Mouse (Mus musculus) CH12.LX (cell line): ENCODE measurements around the gene Fstl3. TPM values are rescaled to one million over a fixed set of nuclear protein-coding genes. Genes with fewer than 3 reads are reported as not detected.

ENCODE experiments used
- DNase-seq: peaks from one replicate; pipeline ENCODE4 v3.0.0-alpha.2; 2013; ENCODE audit errors: extremely low read depth
- H3K27ac ChIP-seq: 2 replicates; pipeline ENCODE4 v1.5.1; 2012; ENCODE audit warnings: low read depth, mild to moderate bottlenecking, control low read depth, moderate library complexity; ENCODE audit not compliant: insufficient read depth
- H3K27me3 ChIP-seq: replicated peaks from 2 replicates; pipeline ENCODE3; 2012; ENCODE audit warnings: inconsistent platforms
- H3K36me3 ChIP-seq, 2 experiments: replicated peaks in 1 of 2; 2 replicates each; pipeline versions ENCODE3 to v1.6.1; 2012; ENCODE audit warnings: inconsistent platforms in 1 of 2, low read length in 1 of 2, mild to moderate bottlenecking in 1 of 2, mixed read lengths in 1 of 2, moderate library complexity in 1 of 2; ENCODE audit not compliant: control insufficient read depth in 1 of 2, insufficient read depth in 1 of 2
- H3K4me1 ChIP-seq, 2 experiments: 2 replicates each; pipeline ENCODE4 v1.6.1; 2012; ENCODE audit warnings: inconsistent platforms in 1 of 2, moderate library complexity in 1 of 2; ENCODE audit not compliant: insufficient read depth in 2 of 2, control insufficient read depth in 1 of 2
- H3K4me2 ChIP-seq: 2 replicates; pipeline ENCODE4 v1.6.1; 2012; ENCODE audit warnings: low read depth, mild to moderate bottlenecking, control low read depth; ENCODE audit not compliant: poor library complexity, insufficient read depth, severe bottlenecking
- H3K4me3 ChIP-seq, 3 experiments: fragments of 150-350 bp in 1 of 3; sonication (generic) in 1 of 3; replicated peaks in 1 of 3; 2 replicates each; pipeline versions ENCODE3 to v1.5.1; 2011 to 2012; ENCODE audit warnings: low read depth in 2 of 3, low read length in 2 of 3, mild to moderate bottlenecking in 2 of 3, moderate library complexity in 2 of 3, control low read depth in 1 of 3, improper control_type of control experiment in 1 of 3, inconsistent platforms in 1 of 3, mixed read lengths in 1 of 3; ENCODE audit not compliant: poor library complexity in 1 of 3
- H3K79me2 ChIP-seq: replicated peaks from 2 replicates; pipeline ENCODE4 v1.6.1; 2012; ENCODE audit warnings: mild to moderate bottlenecking, moderate library complexity; ENCODE audit not compliant: control insufficient read depth, poor library complexity, insufficient read depth, severe bottlenecking; ENCODE audit errors: extremely low read depth
- H3K9ac ChIP-seq: 2 replicates; pipeline ENCODE4 v1.6.1; 2012; ENCODE audit warnings: low read depth, mild to moderate bottlenecking, control low read depth, moderate library complexity; ENCODE audit not compliant: insufficient read depth
- H3K9me3 ChIP-seq: replicated peaks from 2 replicates; pipeline ENCODE3; 2012; ENCODE audit warnings: low read length, inconsistent platforms, mixed read lengths
- BHLHE40 ChIP-seq: IDR thresholded peaks from 2 replicates; pipeline ENCODE4 v1.6.1; 2011; ENCODE audit warnings: mild to moderate bottlenecking, low read depth, low read length, improper control_type of control experiment
- CHD1 ChIP-seq: IDR thresholded peaks from 2 replicates; pipeline ENCODE4 v1.6.1; 2012; ENCODE audit warnings: low read depth, low read length, improper control_type of control experiment, inconsistent platforms
- CHD2 ChIP-seq: IDR thresholded peaks from 2 replicates; pipeline ENCODE4 v1.6.1; 2011; ENCODE audit warnings: low read length, improper control_type of control experiment
- E2F4 ChIP-seq: IDR thresholded peaks from 2 replicates; pipeline ENCODE4 v1.6.1; 2011; ENCODE audit warnings: low read depth, low read length, improper control_type of control experiment; ENCODE audit not compliant: insufficient replicate concordance
- GABPA ChIP-seq: IDR thresholded peaks from 2 replicates; pipeline ENCODE4 v1.6.1; 2012; ENCODE audit warnings: low read depth, low read length, improper control_type of control experiment, inconsistent platforms; ENCODE audit not compliant: insufficient replicate concordance
- IRF4 ChIP-seq: IDR thresholded peaks from 2 replicates; pipeline ENCODE4 v1.6.1; 2014; ENCODE audit warnings: low read depth, mild to moderate bottlenecking, inconsistent platforms, low read length, improper control_type of control experiment
- JUN ChIP-seq: IDR thresholded peaks from 2 replicates; pipeline ENCODE4 v1.6.1; 2011; ENCODE audit warnings: low read depth, mild to moderate bottlenecking, low read length, improper control_type of control experiment, moderate library complexity; ENCODE audit not compliant: insufficient read depth
- MAFK ChIP-seq: IDR thresholded peaks from 2 replicates; pipeline ENCODE4 v1.6.1; 2011; ENCODE audit warnings: low read length, improper control_type of control experiment; ENCODE audit not compliant: insufficient replicate concordance
- MAZ ChIP-seq: IDR thresholded peaks from 2 replicates; pipeline ENCODE4 v1.6.1; 2012; ENCODE audit warnings: low read depth, mild to moderate bottlenecking, inconsistent platforms, low read length, improper control_type of control experiment, moderate library complexity
- MXI1 ChIP-seq: IDR thresholded peaks from 2 replicates; pipeline ENCODE4 v1.6.1; 2011; ENCODE audit warnings: mild to moderate bottlenecking, low read depth, low read length, improper control_type of control experiment
- MYC ChIP-seq: IDR thresholded peaks from 2 replicates; pipeline ENCODE4 v1.6.1; 2011; ENCODE audit warnings: low read depth, mild to moderate bottlenecking, improper control_type of control experiment, low read length
- NELFE ChIP-seq: IDR thresholded peaks from 2 replicates; pipeline ENCODE4 v1.6.1; 2011; ENCODE audit warnings: low read depth, low read length, improper control_type of control experiment
- NRF1 ChIP-seq: IDR thresholded peaks from 2 replicates; pipeline ENCODE4 v1.6.1; 2014; ENCODE audit warnings: low read depth, mild to moderate bottlenecking, inconsistent platforms, low read length, improper control_type of control experiment, moderate library complexity
- RAD21 ChIP-seq: IDR thresholded peaks from 2 replicates; pipeline ENCODE4 v1.6.1; 2011; ENCODE audit warnings: low read depth, mild to moderate bottlenecking, low read length, improper control_type of control experiment, moderate library complexity
- SMC3 ChIP-seq: IDR thresholded peaks from 2 replicates; pipeline ENCODE4 v1.6.1; 2011; ENCODE audit warnings: low read depth, low read length, improper control_type of control experiment
- TBP ChIP-seq: conservative IDR thresholded peaks from 2 replicates; pipeline ENCODE4 v1.6.1; 2011; ENCODE audit warnings: low read depth, low read length, improper control_type of control experiment
- UBTF ChIP-seq: IDR thresholded peaks from 2 replicates; pipeline ENCODE4 v1.6.1; 2012; ENCODE audit warnings: low read depth, mild to moderate bottlenecking, inconsistent platforms, low read length, improper control_type of control experiment, moderate library complexity
- USF1 ChIP-seq: IDR thresholded peaks from 2 replicates; pipeline ENCODE4 v1.6.1; 2014; ENCODE audit warnings: low read depth, mild to moderate bottlenecking, inconsistent platforms, low read length, improper control_type of control experiment
- USF2 ChIP-seq: conservative IDR thresholded peaks from 2 replicates; pipeline ENCODE4 v1.6.1; 2011; ENCODE audit warnings: low read depth, low read length, improper control_type of control experiment
- ZKSCAN1 ChIP-seq: IDR thresholded peaks from 2 replicates; pipeline ENCODE4 v1.6.1; 2012; ENCODE audit warnings: low read depth, inconsistent platforms, low read length, improper control_type of control experiment, borderline replicate concordance
- dilution Hi-C: fragments of 300-500 bp; cut with MboI; formaldehyde crosslinking; loops from 2 replicates; pipeline ENCODE4 v1.14.3; 2020; ENCODE audit warnings: low sequenced_read_pairs; ENCODE audit not compliant: extremely low pct_unique_long_range_greater_than_20kb, extremely low pct_ligation_motif_present
- in situ Hi-C: fragments of 300-500 bp; cut with MboI; formaldehyde crosslinking; loops from 3 replicates; pipeline ENCODE4 v1.14.3; 2019; ENCODE audit warnings: low sequenced_read_pairs, low pct_ligation_motif_present, low pct_unique_long_range_greater_than_20kb, mixed read lengths
- polyA plus RNA-seq: library from polyadenylated mRNA; unstranded; fragments of >175 nt; gene quantifications from 2 replicates; pipeline ENCODE4 v1.2.1, GENCODE M21; 2012; ENCODE audit warnings: low read depth; ENCODE audit not compliant: insufficient read length
- total RNA-seq, 2 experiments: library from RNA; depleted of rRNA; stranded (reverse); fragments of 300-350 nt in 1 of 2; fragments of >200 nt in 1 of 2; gene quantifications; 2 replicates each; pipeline ENCODE4 v1.2.3; 2012 to 2014

The Fstl3 gene
- total and polyA plus RNA-seq, 3 experiments: 0.25 TPM; not detected in 2

GRCm38 (mm10) chr10:79805636-79806035 is 28.6 kb downstream of the Fstl3 start:
- Histone ChIP-seq H3K4me3 (no peak overlapping the region), H3K79me2 (no peaks in the 10 kb centered on the region), H3K4me1 (peaks cover 0 to 9% of the 10 kb centered on the region in 2 experiments; a peak in 2 of 4 replicates), H3K27me3 (peaks cover 31% of the 10 kb centered on the region), H3K36me3 (no peaks in the 10 kb centered on the region), H3K4me2 (no peak overlapping the region), H3K9ac (no peak overlapping the region), H3K27ac (no peak overlapping the region), H3K9me3 (no peaks in the 10 kb centered on the region)
- DNase-seq: no peak
- TF ChIP-seq GABPA (no peak), MAZ (no peak), JUN (no peak), SMC3 (no peak), NRF1 (no peak), RAD21 (no peak), IRF4 (no peak), CHD2 (no peak), BHLHE40 (no peak), MYC (no peak), CHD1 (no peak), E2F4 (no peak), UBTF (no peak), ZKSCAN1 (no peak), MAFK (no peak)
- in situ Hi-C loops (no loop called here), dilution Hi-C loops (no loop called here)

DNA sequence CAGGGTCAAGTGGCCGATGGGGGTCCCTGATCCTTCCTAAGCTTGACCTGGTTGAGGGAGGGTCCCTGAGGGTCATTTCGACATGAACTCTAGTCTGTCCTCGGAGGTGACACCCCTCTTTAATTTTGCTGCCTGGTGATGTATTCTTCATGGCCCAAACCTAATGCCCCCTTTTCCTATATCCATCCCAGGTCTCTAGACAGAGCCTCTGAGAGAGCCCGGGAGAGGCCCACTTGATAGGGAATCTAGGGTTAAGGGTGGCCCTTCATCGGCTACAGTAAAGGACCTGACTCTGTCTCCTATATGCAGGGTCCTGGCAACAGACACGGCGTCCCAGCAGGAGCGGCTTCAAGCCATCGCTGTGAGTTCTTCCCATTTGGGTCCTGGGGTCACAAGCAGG is 29.3 kb downstream of the Fstl3 start:
- no peaks in the 10 kb centered on the region for H3K36me3 ChIP-seq
- dilution Hi-C loops: no loop called here
- no peak overlapping the region for H3K9ac ChIP-seq
- no peaks in the 10 kb centered on the region for H3K9me3 ChIP-seq
- peaks cover 31% of the 10 kb centered on the region for H3K27me3 ChIP-seq
- no peak for DNase-seq
- H3K4me2 ChIP-seq: no peak overlapping the region
- no peaks in the 10 kb centered on the region for H3K79me2 ChIP-seq
- H3K4me3 ChIP-seq: no peak overlapping the region
- peaks cover 0 to 9% of the 10 kb centered on the region in 2 experiments; a peak in 2 of 4 replicates for H3K4me1 ChIP-seq
- H3K27ac ChIP-seq: no peak overlapping the region
- in situ Hi-C loops: no loop called here
- TF ChIP-seq TBP (no peak), SMC3 (no peak), IRF4 (no peak), NELFE (no peak), RAD21 (no peak), MXI1 (no peak), USF1 (no peak), USF2 (no peak), MAZ (no peak)
